Mouse (Mus musculus) left cerebral cortex, postnatal 14 days (tissue): ENCODE results near the gene Pafah2. TPM values are rescaled to one million over a fixed set of nuclear protein-coding genes. Genes with fewer than 3 reads are reported as not detected.
A peak's percentile ranks its signal among the peaks of the same experiment; 100 is the strongest.

Experiments
- DNase-seq, 2 experiments: peaks; one replicate each; pipeline ENCODE4 v3.0.0; 2021 to 2022; ENCODE audit warnings: low spot score in 2 of 2, mixed read lengths in 1 of 2
- intact Hi-C: fragments of 180-260 bp; cut with DNase I; formaldehyde crosslinking; loops from one replicate; pipeline ENCODE4 v1.15.1; 2025
- long read RNA-seq, 2 experiments: library from polyadenylated mRNA; stranded (forward); transcript quantifications; one replicate each; pipeline ENCODE4 v2.0.0; 2021
- total RNA-seq, 2 experiments: library from RNA; stranded (reverse); gene quantifications; 2 replicates each; pipeline ENCODE4 v1.2.3; 2021

Gene Pafah2
- total RNA-seq = 10 to 100 TPM; 10.9 to 12.3 TPM
- long read RNA-seq, experiment 1, partial matches to known transcripts = 0 of 15 reads
- long read RNA-seq, experiment 1, other reads (novel, unspliced or antisense) = 12 of 15 reads
- long read RNA-seq, experiment 2, partial matches to known transcripts = 3 of 13 reads
- long read RNA-seq, experiment 2, other reads (novel, unspliced or antisense) = 10 of 13 reads

- intact Hi-C loops = loop anchor here (1.0 to 5.0 kb wide), 3 partner anchors 51 to 82 kb away; partner anchors contain the start of gene Stmn1
- DNase-seq = peak; percentile 96 to 99
Measured at GRCm38 (mm10) chr4:134395977-134396825, at the start of gene Pafah2. Gene Pafah2, plus strand, starts transcription at chr4:134396320.

GRCm38 (mm10) chr4:134348078-134348477, 48.0 kb upstream of the Pafah2 start:
- no peak for DNase-seq
- intact Hi-C loops = no loop called here

- intact Hi-C loops = no loop called here
- DNase-seq = no peak
Measured at GRCm38 (mm10) chr4:134348545-134348944, 47.6 kb upstream of the Pafah2 start.

- no peak for DNase-seq
- intact Hi-C loops = loop anchor here (5.0 kb wide), 1 partner anchor 163 kb away; the partner anchor contains the start of gene Cep85
Measured at GRCm38 (mm10) chr4:134349829-134350228, 46.3 kb upstream of the Pafah2 start.

- DNase-seq = no peak
- intact Hi-C loops = loop anchor here (5.0 kb wide), 1 partner anchor 163 kb away; the partner anchor contains the start of gene Cep85
Measured at GRCm38 (mm10) chr4:134350641-134351040, 45.5 kb upstream of the Pafah2 start.

- DNase-seq = no peak
- intact Hi-C loops = loop anchor here (5.0 kb wide), 1 partner anchor 164 kb away; the partner anchor contains the start of gene Cep85
Measured at GRCm38 (mm10) chr4:134351329-134352260, 44.5 kb upstream of the Pafah2 start.

- no peak for DNase-seq
- intact Hi-C loops = loop anchor here (5.0 kb wide), 1 partner anchor 165 kb away; the partner anchor contains the start of gene Cep85
Measured at GRCm38 (mm10) chr4:134352261-134352707, 43.8 kb upstream of the Pafah2 start.

GRCm38 (mm10) chr4:134352929-134353328, 43.2 kb upstream of the Pafah2 start:
- DNase-seq = no peak
- intact Hi-C loops = loop anchor here (5.0 kb wide), 1 partner anchor 166 kb away; the partner anchor contains the start of gene Cep85

GRCm38 (mm10) chr4:134353527-134354409, 42.4 kb upstream of the Pafah2 start:
- no peak for DNase-seq
- intact Hi-C loops = loop anchor here (5.0 kb wide), 1 partner anchor 166 kb away; the partner anchor contains the start of gene Cep85

GRCm38 (mm10) chr4:134355841-134356452, 40.2 kb upstream of the Pafah2 start:
- no peak for DNase-seq
- intact Hi-C loops = loop anchor here (5.0 kb wide), 2 partner anchors 69 to 104 kb away; partner anchors contain the start of genes Grrp1 and Pdik1l

- intact Hi-C loops = loop anchor here (5.0 kb wide), 2 partner anchors 70 to 105 kb away; partner anchors contain the start of genes Grrp1 and Pdik1l
- DNase-seq = peak; percentile 79 to 91
Measured at GRCm38 (mm10) chr4:134356591-134357460, 39.3 kb upstream of the Pafah2 start.

GRCm38 (mm10) chr4:134357461-134357771, 38.7 kb upstream of the Pafah2 start:
- no peak for DNase-seq
- intact Hi-C loops = loop anchor here (5.0 kb wide), 2 partner anchors 70 to 105 kb away; partner anchors contain the start of genes Grrp1 and Pdik1l

GRCm38 (mm10) chr4:134359649-134360048, 36.5 kb upstream of the Pafah2 start:
- DNase-seq = no peak
- intact Hi-C loops = loop anchor here (5.0 kb wide), 2 partner anchors 72 to 107 kb away; partner anchors contain the start of genes Grrp1 and Pdik1l

GRCm38 (mm10) chr4:134361215-134361614, 34.9 kb upstream of the Pafah2 start:
- DNase-seq = no peak
- intact Hi-C loops = no loop called here

- no peak for DNase-seq
- intact Hi-C loops = no loop called here
Measured at GRCm38 (mm10) chr4:134362124-134362523, 34.0 kb upstream of the Pafah2 start.

GRCm38 (mm10) chr4:134362586-134362985, 33.5 kb upstream of the Pafah2 start:
- no peak for DNase-seq
- intact Hi-C loops = no loop called here

- DNase-seq = no peak
- intact Hi-C loops = no loop called here
Measured at GRCm38 (mm10) chr4:134365280-134365679, 30.8 kb upstream of the Pafah2 start.
